Mouse (Mus musculus) neural tube, embryonic 11.5 days (tissue): Measurements from ENCODE around the gene Serpinb2. TPM values are rescaled to one million over a fixed set of nuclear protein-coding genes. Genes with fewer than 3 reads are reported as not detected.

Experiments
- ATAC-seq: fragments of 200-750 bp; cut with Nextera tagmentation; 2 replicates; pipeline ENCODE4 v1.8.0; 2017; ENCODE audit warnings: moderate number of reproducible peaks, mild to moderate bottlenecking, moderate TSS enrichment, moderate library complexity; ENCODE audit not compliant: insufficient read depth, low FRiP score, low TSS enrichment
- DNase-seq: peaks from one replicate; pipeline ENCODE4 v3.0.0-alpha.2; 2015; ENCODE audit warnings: low spot score
- H3K27ac ChIP-seq: fragments of 300-500 bp; sonication (generic); 2 replicates; pipeline ENCODE4 v1.5.1; 2014; ENCODE audit warnings: low read depth, mild to moderate bottlenecking, low read length
- H3K27me3 ChIP-seq: fragments of 300-500 bp; sonication (generic); 2 replicates; pipeline ENCODE4 v1.6.1; 2014; ENCODE audit warnings: mild to moderate bottlenecking, low read length, mixed read lengths; ENCODE audit not compliant: control insufficient read depth, insufficient read depth
- H3K36me3 ChIP-seq: fragments of 300-500 bp; sonication (generic); 2 replicates; pipeline ENCODE4 v1.6.1; 2014; ENCODE audit warnings: mild to moderate bottlenecking, low read length, moderate library complexity, mixed read lengths; ENCODE audit not compliant: control insufficient read depth, insufficient read depth
- H3K4me1 ChIP-seq: fragments of 300-500 bp; sonication (generic); 2 replicates; pipeline ENCODE4 v1.6.1; 2014; ENCODE audit warnings: low read length, mixed read lengths; ENCODE audit not compliant: control insufficient read depth, insufficient read depth
- H3K4me2 ChIP-seq: fragments of 300-500 bp; sonication (generic); 2 replicates; pipeline ENCODE4 v1.6.1; 2014; ENCODE audit warnings: low read depth, mild to moderate bottlenecking, moderate library complexity
- H3K4me3 ChIP-seq: fragments of 300-500 bp; sonication (generic); 2 replicates; pipeline ENCODE4 v1.5.1; 2014; ENCODE audit warnings: low read depth, low read length
- H3K9ac ChIP-seq: fragments of 300-500 bp; sonication (generic); 2 replicates; pipeline ENCODE4 v1.6.1; 2014; ENCODE audit warnings: mild to moderate bottlenecking, low read length
- H3K9me3 ChIP-seq: fragments of 300-500 bp; sonication (generic); 2 replicates; pipeline ENCODE4 v1.6.1; 2016; ENCODE audit warnings: low read length; ENCODE audit not compliant: control insufficient read depth
- WGBS: fragments of 180-500 bp; shearing (Covaris S2); extraction: QIAGEN DNeasy Blood & Tissue Kit; methylation state at CpG from one replicate; pipeline ENCODE4 v1.1.7; 2014; 5-methylcytosine and 5-hydroxymethylcytosine counted together
- polyA plus RNA-seq: library from polyadenylated mRNA; unstranded; fragments of >200 nt; fragmentation: Nextera tagmentation; extraction: Ambion mirVana; gene quantifications from 2 replicates; pipeline ENCODE4 v1.2.1, GENCODE M21; 2014

Gene Serpinb2
- polyA plus RNA-seq, 1 experiment from 2014 or later = 0.11 TPM

GRCm38 (mm10) chr1:107512194-107513138, 1.2 kb downstream of the Serpinb2 start:
- Histone ChIP-seq H3K27ac (no peak overlapping the region), H3K9ac (no peak overlapping the region), H3K4me3 (no peak overlapping the region), H3K27me3 (no peaks in the 10 kb centered on the region), H3K4me2 (no peak overlapping the region), H3K36me3 (no peaks in the 10 kb centered on the region), H3K4me1 (no peaks in the 10 kb centered on the region), H3K9me3 (no peaks in the 10 kb centered on the region)
- DNase-seq (no peak), ATAC-seq (no peak)
- 78% methylated on average over 2 of the region's 2 CpGs for WGBS

DNA sequence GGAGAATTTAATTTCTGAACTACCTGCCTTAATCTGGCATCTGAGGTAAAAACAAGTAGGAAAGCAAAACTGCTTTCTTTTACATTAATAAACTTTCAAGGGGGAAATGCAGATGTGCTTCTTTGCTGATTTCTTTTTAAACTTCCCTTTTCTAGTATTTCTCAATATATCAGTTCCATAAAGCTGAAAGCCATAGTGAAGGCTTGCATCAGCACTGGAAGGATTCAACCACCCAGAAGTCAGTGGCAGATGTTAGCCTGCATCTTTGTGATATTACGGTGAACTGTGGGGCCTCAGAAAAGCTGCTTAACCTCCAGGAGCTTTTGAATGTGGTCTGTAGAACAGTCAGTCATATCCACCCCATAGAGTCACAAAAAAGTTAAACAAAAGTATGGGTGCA, 2.3 kb downstream of the Serpinb2 start:
- no peak for ATAC-seq
- no peak for DNase-seq
- WGBS = 97% methylated on average over 1 of the region's 1 CpGs

GRCm38 (mm10) chr1:107515839-107516498, 4.7 kb downstream of the Serpinb2 start:
- ATAC-seq (no peak), DNase-seq (no peak)
- Histone ChIP-seq H3K27ac (no peak overlapping the region), H3K36me3 (no peaks in the 10 kb centered on the region), H3K4me3 (no peak overlapping the region), H3K27me3 (no peaks in the 10 kb centered on the region), H3K9me3 (no peaks in the 10 kb centered on the region), H3K9ac (no peak overlapping the region), H3K4me2 (no peak overlapping the region), H3K4me1 (no peaks in the 10 kb centered on the region)
- 75% methylated on average over 2 of the region's 2 CpGs for WGBS

More for the DNA sequence above, 2.3 kb downstream of the Serpinb2 start:
- Histone ChIP-seq H3K4me2 (no peak overlapping the region), H3K4me1 (no peaks in the 10 kb centered on the region), H3K27me3 (no peaks in the 10 kb centered on the region), H3K27ac (no peak overlapping the region), H3K9ac (no peak overlapping the region), H3K4me3 (no peak overlapping the region), H3K36me3 (no peaks in the 10 kb centered on the region), H3K9me3 (no peaks in the 10 kb centered on the region)

GRCm38 (mm10) chr1:107525592-107525991, 14.4 kb downstream of the Serpinb2 start:
- no peak for DNase-seq
- no peak overlapping the region for H3K4me2 ChIP-seq
- H3K27ac ChIP-seq = no peak overlapping the region
- no peaks in the 10 kb centered on the region for H3K9me3 ChIP-seq
- H3K4me3 ChIP-seq = no peak overlapping the region
- no peaks in the 10 kb centered on the region for H3K36me3 ChIP-seq
- ATAC-seq = no peak
- 89% methylated on average over 4 of the region's 4 CpGs for WGBS
- no peak overlapping the region for H3K9ac ChIP-seq
- no peaks in the 10 kb centered on the region for H3K27me3 ChIP-seq
- H3K4me1 ChIP-seq = no peaks in the 10 kb centered on the region

DNA sequence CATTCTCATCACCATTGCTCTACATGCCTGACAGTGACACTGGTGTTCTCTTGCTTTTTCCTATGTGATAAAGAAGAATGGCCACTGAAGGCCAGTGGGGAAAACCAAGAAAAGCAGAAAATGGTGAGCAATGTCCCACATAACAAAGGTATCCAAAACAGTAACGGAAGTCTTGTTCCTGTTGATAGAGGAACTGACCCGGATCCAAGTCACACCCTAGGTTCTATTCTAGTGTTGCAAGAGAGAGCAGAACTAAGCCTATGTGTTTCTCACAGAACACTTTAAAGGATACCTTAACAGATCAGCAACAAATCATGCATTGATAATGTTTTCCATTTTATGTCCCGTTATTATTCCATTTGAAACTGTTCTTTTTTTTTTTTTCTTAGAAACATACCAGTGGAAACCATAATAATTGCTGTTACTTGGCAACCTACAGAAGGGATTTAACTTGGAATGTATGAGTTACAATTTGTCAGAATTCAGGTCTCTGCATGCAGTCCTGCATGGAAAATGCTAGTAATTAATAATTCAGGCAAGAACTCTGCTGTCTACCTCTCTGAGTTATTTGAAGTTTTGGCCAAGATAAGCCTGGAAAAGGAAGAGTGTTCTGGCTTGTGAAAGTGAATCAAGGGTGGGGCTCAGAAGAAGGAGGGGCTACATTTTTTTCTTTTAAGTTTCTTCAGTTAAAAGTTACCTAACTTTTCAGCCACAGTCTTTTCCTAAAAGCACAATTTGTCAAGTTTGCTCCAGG, 17.3 kb downstream of the Serpinb2 start:
- WGBS = 69% methylated on average over 3 of the region's 3 CpGs
- DNase-seq = no peak
- no peak overlapping the region for H3K27ac ChIP-seq
- H3K4me3 ChIP-seq = no peak overlapping the region
- no peak for ATAC-seq
- H3K4me2 ChIP-seq = no peak overlapping the region
- H3K9me3 ChIP-seq = no peaks in the 10 kb centered on the region
- no peaks in the 10 kb centered on the region for H3K27me3 ChIP-seq
- no peaks in the 10 kb centered on the region for H3K36me3 ChIP-seq
- H3K9ac ChIP-seq = no peak overlapping the region
- no peaks in the 10 kb centered on the region for H3K4me1 ChIP-seq

DNA sequence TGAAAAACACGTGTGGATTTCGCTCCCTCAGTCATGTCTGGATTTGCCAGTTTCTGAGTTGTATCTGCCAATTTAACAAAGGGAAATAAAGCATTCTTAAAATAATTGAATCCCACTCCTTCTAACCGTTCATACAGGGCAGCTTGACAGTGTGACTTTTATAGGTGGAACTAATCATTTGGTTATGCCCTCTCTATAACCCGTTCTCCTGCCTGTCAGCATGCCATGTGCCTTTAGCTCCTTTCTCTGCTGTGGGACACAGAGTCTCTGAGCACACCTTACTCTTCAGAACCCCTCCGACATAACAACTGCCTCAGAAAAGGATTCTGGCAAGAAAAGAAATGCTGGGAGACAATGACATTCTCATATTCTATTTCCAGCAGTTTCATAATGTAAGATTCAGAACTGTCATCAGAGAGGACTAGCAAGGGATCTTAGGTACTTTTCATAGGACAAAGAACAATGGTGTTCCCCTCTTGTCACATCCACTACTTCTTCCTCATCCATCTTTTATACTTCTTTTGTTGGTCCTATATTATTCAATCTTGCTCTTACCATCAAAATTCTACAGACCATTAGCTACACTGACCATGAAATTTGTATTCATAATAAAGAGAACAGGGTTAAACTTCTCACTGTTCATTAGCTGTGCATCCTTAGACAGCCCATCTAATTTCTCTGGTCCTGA, 18.3 kb downstream of the Serpinb2 start:
- no peak overlapping the region for H3K9ac ChIP-seq
- H3K27ac ChIP-seq = no peak overlapping the region
- H3K9me3 ChIP-seq = no peaks in the 10 kb centered on the region
- WGBS = 37% methylated on average over 5 of the region's 5 CpGs
- no peak overlapping the region for H3K4me2 ChIP-seq
- H3K4me1 ChIP-seq = no peaks in the 10 kb centered on the region
- no peak overlapping the region for H3K4me3 ChIP-seq
- no peaks in the 10 kb centered on the region for H3K36me3 ChIP-seq
- DNase-seq (no peak), ATAC-seq (peak; percentile 90)
- no peaks in the 10 kb centered on the region for H3K27me3 ChIP-seq

DNA sequence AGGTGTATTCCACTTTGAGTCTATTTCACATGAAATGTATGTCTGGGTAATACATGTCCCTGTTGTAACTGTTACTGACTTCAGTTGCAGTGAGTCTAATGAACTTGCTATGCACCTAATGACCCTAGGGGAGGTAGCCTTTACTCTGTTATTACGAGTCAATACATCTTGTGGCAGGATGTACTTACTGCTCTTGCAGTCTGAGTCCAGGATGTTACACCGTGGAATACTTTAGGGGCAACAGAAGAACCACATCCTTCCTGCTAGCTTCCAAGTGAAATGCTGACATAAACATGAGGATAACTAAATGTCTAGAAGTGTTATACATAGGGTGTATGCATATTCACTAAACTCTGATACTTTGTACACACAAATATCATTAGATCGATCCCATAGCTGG, 22.5 kb downstream of the Serpinb2 start:
- WGBS = 82% methylated on average over 3 of the region's 3 CpGs
- no peak overlapping the region for H3K4me2 ChIP-seq
- no peak overlapping the region for H3K4me3 ChIP-seq
- no peaks in the 10 kb centered on the region for H3K36me3 ChIP-seq
- H3K27ac ChIP-seq = no peak overlapping the region
- DNase-seq = no peak
- H3K9ac ChIP-seq = no peak overlapping the region
- H3K9me3 ChIP-seq = no peaks in the 10 kb centered on the region
- ATAC-seq = no peak
- H3K27me3 ChIP-seq = no peaks in the 10 kb centered on the region
- H3K4me1 ChIP-seq = no peaks in the 10 kb centered on the region

GRCm38 (mm10) chr1:107537435-107537834, 26.2 kb downstream of the Serpinb2 start:
- no peak for DNase-seq
- H3K4me2 ChIP-seq = no peak overlapping the region
- 78% methylated on average over 1 of the region's 1 CpGs for WGBS

More at GRCm38 (mm10) chr1:107537435-107537834, 26.2 kb downstream of the Serpinb2 start:
- ATAC-seq = no peak
- H3K9me3 ChIP-seq = no peaks in the 10 kb centered on the region
- no peaks in the 10 kb centered on the region for H3K36me3 ChIP-seq
- H3K4me3 ChIP-seq = no peak overlapping the region
- no peaks in the 10 kb centered on the region for H3K27me3 ChIP-seq
- H3K9ac ChIP-seq = no peak overlapping the region
- no peaks in the 10 kb centered on the region for H3K4me1 ChIP-seq
- H3K27ac ChIP-seq = no peak overlapping the region
